Mouse (Mus musculus) layer of hippocampus, adult 11-12 months (tissue): Measurements from ENCODE around the gene Gm10972.
"Not testable (repeated sequence)": the region's sequence is repeated elsewhere in the genome, so short reads cannot be mapped to it uniquely, and the experiment has no call there.

Experiments
- DNase-seq: peaks from one replicate; pipeline ENCODE4 v3.0.0; 2022; ENCODE audit warnings: low spot score

The Gm10972 gene

DNA sequence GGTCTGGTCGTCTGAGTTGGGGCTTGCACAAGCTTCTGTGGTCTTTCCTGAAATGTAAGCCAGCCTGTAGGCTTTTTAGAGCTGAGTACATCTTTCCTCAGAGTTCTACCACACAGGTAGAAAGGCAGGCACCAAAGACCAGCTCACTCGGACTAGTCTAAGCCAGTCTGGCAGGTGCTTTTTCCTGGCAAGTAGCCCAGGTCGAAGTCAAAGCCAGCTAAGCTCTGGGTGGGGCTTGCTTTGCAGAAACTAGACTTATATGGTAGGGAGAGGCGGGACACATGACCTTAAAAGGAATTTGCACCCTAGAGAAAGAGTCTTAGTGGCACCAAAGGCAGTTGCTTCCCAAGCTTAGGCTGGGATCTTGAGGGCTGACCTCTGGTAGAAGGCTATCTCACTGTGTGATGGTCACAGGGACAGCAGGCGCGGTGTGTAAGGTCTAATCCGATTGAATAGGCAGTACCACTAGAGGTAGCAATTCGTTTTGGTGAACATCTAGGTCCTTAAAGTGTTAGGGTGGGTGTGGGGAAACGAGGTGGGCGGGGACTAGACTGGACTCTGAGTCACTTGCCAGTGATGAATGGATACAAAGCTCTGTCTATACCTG lies 16.3 kb downstream of the Gm10972 start:
- not testable (repeated sequence) for DNase-seq

DNA sequence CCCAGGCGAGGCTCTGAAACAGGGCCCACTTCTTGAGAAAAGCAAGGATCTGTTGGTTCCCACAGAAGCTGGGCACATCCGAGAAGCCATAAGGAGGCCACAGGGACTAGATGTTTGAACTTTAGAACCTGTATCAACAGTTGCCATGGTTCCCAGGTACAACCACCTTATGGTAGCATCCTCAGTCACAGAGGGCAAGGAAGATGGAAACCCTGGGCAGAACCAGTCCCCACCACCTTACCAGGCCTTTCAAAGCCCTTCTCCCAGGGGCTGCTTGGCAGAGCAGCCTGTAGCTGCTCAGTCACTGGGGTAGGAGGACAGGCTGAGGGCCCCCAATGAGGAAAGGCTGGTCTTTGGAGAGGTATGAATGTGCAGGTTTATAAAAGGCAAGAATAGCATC lies 17.9 kb downstream of the Gm10972 start:
- DNase-seq, result not testable (repeated sequence)

DNA sequence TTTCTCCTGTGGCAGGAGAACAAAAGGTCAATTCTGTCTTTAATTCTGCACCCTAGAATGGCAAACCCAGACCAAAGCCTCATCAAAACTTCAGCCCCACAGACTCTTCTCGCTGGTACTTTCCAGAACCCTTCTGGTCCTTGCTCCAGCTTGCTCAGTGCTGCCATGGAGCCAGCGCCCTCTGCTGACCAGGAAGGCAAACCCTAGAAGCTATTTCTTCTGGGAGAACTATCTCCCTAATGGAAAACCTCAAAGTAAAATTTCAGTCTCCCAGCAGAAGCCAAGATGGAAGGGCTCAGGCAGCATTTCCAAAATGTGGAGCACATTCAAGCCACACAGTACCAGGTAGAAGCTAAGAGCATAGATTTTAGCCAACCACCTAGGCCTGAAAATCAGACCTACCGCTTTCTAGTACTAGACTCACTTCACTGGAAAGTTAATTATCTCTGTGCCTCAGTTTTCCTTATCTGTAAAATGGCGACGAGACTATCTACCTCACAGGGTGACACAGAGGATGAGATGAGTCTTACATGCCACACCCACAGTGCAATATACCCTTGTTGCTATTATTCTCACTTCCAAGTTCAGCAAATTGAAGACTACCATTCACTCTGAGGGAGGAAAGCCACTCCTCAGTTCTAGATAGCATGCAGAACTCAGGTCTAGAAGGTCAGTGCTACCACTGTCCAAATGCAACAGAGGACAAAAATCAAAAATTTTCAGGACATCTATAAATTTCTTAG lies 22.3 kb downstream of the Gm10972 start:
- DNase-seq, result not testable (repeated sequence)

DNA sequence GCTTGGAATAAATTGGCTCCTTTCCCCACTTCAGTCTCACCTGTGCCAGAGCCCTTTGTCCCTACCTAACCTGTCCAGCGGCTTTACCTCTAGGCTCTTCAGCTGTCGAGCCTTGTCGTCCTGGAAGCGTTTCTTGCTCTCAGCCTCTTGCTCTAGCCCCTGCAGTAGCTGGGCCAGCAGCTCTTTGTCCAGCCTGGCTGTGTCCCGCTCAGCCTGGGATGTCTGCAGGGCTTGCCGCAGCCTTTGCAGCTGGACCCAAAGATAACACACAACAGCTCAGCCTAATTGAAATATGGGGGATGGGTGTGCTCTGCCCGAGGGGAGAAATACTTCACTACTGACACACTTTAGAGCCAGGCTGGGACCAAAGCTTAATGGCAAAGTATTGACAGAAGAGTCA lies 23.0 kb downstream of the Gm10972 start:
- not testable (repeated sequence) for DNase-seq

DNA sequence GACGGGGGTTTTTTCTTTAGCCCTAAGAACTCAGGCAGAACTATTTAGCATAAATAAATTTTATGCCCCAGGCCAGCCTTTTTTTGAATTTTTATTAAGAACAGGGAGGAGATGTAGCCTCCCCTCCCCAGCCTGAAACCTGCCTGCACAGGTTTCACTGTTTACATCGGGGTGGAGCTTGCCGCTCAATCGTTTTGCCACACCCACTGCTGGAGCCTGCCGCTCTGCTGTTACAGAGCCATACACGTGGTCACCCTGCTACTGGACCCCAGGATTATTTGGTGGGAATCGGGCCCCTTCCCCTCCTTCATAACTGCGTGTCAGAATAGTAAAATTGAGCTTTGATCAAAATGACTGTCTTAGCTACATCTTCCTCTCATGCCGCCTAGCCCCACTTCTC lies 32.2 kb downstream of the Gm10972 start:
- not testable (repeated sequence) for DNase-seq

DNA sequence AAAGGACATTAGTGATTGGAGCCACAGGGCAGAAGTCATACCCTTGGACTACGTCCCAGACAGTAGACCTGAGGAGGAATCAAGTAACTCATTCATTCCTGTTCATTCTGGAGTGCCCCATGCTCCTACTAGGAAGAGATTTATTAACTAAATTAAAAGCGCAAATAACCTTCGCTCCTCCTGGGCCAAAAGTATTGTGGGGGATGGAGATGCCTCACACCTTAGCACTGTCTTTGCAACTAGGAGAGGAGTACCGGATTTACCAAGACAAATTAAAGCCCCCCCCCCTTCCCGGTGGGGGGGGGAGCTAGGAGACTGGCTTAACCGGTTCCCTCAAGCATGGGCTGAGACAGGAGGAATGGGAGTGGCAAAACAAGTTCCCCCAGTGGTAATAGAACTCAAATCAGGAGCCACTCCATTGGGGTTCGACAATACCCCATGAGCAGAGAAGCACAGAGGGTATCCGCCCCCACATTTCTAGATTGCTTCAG lies 36.5 kb downstream of the Gm10972 start:
- DNase-seq, result no peak

DNA sequence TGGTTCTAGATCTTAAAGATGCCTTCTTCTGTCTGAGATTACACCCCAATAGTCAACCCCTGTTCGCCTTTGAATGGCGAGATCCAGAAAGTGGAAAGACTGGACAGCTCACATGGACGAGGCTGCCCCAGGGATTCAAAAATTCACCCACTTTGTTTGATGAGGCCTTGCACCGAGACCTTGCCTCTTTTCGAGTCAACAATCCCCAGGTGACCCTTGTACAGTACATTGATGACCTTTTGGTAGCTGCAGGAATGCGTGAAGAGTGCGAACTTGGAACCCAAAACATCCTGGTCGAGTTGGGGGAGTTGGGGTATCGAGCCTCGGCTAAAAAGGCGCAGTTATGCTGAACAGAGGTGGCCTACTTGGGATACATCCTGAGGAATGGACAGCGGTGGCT lies 37.1 kb downstream of the Gm10972 start:
- not testable (repeated sequence) for DNase-seq

DNA sequence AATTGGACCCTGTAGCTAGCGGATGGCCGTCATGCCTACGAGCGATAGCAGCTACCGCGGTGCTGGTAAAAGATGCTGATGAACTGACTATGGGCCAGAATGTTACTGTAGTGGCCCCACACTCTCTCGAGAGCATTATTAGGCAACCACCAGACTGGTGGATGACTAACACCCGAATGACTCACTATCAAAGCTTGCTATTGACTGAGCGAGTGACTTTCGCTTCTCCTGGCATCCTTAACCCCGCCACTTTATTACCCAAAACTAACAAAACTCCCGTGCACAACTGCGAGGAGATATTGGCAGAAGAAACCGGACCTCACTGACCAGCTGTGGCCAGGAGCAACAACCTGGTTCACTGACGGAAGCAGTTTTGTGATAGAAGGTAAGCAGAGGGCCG lies 37.9 kb downstream of the Gm10972 start:
- no peak for DNase-seq

DNA sequence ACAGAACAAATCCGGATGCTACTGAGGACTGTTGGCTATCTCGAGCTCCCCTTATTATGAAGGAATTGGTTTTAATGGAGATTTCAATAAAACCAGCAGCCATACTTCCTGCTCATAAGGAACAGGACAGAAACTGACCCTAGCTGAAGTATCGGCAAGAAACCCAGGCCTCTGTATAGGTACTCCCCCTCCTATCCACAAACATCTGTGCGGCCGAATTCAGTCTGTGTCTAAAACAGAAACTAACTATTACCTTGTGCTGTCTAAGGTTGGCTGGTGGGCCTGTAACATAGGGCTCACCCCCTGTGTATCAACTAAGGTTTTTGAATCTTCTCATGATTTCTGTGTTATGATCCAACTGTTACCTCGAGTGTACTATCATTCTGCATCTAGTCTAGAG lies 40.7 kb downstream of the Gm10972 start:
- no peak for DNase-seq

DNA sequence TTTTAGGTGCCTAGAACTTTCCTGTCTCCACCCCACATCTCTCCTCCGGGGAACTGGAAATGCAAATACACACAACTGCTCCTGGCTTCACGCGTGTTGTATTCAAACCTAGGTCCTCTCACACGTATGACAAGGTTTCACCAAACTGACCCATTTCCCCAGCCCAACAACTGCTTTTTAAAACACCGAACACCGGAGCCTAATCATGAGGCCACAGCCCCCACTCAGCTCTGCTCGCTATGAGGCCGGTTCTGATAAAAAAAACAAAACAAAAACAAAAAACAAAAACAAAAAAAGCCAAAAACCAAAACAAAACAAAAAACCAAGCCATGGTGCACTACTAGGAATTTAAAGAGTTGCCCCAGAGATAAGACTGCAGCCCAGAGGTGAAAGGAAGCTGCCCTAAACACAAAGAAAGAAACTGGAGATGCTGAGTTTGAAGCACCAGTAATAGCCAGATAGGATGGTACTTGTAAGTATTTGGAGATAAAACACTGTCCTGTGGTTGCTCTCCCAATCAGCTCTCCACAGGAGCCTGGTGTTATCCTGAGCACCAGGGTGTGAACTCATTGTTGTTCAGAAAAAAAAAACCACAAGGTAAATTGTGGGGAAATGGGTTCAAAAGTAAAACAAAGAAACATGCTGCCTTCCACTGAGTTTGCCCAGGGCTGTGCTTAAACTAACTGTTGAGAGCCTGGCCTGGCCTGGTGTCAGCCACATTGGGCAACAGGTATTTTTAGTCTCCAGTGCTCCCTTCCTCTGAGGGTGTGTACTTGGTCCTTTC lies 43.3 kb downstream of the Gm10972 start:
- DNase-seq, result not testable (repeated sequence)

DNA sequence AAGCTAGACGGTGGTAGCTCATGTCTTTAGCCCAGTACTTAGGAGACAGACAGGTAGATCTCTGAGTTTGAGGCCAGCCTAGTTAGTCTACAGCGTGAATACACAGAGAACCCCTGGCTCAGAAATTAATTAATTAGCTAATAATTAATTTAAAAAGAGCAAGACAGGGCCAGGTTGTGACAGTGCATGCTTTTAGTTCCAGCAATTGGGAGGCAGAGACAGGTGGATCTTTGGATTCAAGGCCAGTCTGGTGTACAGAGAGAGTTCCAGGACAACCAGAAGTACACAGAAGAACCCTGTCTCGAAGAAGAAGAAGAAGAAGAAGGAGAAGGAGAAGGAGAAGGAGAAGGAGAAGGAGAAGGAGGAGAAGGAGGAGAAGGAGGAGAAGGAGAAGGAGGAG lies 45.8 kb downstream of the Gm10972 start:
- DNase-seq, result not testable (repeated sequence)

DNA sequence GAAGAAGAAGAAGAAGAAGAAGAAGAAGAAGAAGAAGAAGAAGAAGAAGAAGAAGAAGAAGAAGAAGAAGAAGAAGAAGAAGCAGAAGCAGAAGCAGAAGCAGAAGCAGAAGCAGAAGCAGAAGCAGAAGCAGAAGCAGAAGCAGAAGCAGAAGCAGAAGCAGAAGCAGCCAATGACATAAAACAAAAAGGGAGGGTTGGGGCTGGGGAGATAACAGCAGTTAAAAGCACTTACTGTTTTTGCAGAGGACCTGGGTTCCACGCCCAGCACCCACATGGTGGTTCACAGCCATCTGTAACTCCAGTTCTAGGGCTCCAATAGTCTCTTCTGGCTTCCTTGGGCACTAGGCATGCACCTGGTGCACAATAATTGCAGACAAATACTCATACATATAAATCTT lies 46.3 kb downstream of the Gm10972 start:
- not testable (repeated sequence) for DNase-seq

DNA sequence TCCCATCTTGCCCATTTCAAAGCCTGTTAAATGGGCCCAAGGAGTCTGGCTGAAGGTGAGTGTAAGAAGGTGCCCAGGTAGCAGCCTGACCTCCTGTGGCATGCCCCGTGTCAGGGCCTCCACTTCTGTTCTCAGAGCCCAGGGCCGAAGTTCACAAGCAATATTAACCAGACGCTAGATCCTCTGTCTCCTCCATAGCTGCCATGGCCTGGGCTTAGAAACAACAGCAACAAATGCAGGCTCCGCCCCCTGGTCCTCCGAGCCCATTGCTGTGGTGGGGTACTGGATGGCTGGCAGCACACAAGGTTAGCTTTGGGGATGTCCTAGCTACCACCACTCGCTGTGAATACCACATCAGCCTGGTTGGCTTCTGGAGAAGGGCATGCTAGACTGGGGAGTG lies 47.2 kb downstream of the Gm10972 start:
- not testable (repeated sequence) for DNase-seq

DNA sequence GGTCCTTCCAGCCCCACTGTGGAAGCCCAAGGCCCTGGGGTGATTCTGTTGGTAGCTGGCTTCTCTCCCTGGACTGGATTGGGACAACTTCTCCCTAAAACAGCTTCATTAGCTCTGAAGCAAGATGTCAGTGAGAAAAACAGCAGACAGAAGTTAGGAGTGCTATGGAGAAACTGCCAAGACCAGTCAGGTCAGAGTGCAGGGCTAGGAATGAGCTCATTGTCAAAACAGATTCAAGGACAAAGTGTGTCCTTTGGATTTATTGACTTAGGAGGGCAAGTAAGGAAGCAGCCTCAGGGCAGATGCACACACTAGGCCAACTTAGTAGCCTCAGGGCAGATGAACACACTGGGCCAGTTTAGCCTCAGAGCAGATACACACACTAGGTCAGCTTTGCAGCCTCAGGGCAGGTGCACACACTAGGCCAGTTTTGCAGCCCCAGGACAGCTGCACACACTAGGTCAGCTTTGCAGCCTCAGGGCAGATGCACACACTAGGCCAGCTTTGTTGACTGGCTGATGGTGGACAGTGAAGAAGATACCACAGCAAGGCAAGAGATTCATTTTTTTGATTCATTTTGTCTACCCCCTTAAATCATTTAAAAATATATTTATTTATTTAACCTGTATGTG lies 47.8 kb downstream of the Gm10972 start:
- no peak for DNase-seq

DNA sequence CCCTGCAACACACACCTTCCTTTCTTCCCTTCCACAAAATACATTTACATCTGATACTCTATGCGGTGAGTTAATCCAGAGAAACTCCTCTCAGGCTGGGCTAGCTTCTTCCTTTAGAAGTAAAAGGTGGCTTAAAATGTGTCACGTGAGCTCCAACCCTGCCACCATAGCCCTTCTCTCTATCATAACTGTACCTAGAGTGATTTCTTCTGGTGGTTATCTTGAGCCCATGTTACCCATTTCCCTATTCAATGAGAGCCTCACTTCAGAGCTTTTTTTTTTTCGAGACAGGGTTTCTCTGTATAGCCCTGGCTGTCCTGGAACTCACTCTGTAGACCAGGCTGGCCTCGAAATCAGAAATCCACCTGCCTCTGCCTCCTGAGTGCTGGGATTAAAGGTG lies 48.8 kb downstream of the Gm10972 start:
- not testable (repeated sequence) for DNase-seq
